Mouse (Mus musculus) G1E (cell line): ENCODE results near the gene Txnrd2. TPM values are rescaled to one million over a fixed set of nuclear protein-coding genes. Genes with fewer than 3 reads are reported as not detected.
A peak's percentile ranks its signal among the peaks of the same experiment; 100 is the strongest.

ENCODE experiments used
- ATAC-seq: 2 replicates; pipeline ENCODE4 v1.8.0; 2016; ENCODE audit warnings: mild to moderate bottlenecking; ENCODE audit not compliant: insufficient number of reproducible peaks, poor library complexity, low FRiP score, severe bottlenecking; ENCODE audit errors: extremely low read depth
- DNase-seq: peaks from one replicate; pipeline ENCODE4 v3.0.0; 2012; ENCODE audit warnings: low spot score
- H3K27me3 ChIP-seq: 2 replicates; pipeline ENCODE4 v1.6.1; 2012; ENCODE audit warnings: mild to moderate bottlenecking, low read length, inconsistent platforms; ENCODE audit not compliant: insufficient read depth
- H3K36me3 ChIP-seq: replicated peaks from 2 replicates; pipeline ENCODE3; 2012; ENCODE audit warnings: mild to moderate bottlenecking, inconsistent platforms
- H3K4me1 ChIP-seq: 2 replicates; pipeline ENCODE4 v1.6.1; 2012; ENCODE audit warnings: low read depth, low read length, inconsistent platforms, mixed read lengths; ENCODE audit not compliant: insufficient read depth
- H3K4me3 ChIP-seq: 2 replicates; pipeline ENCODE4 v1.5.1; 2012; ENCODE audit warnings: low read depth, mild to moderate bottlenecking, inconsistent platforms, low read length, moderate library complexity, mixed read lengths
- H3K9me3 ChIP-seq: replicated peaks from 2 replicates; pipeline ENCODE4 v1.6.1; 2012; ENCODE audit warnings: inconsistent platforms
- CTCF ChIP-seq: IDR thresholded peaks from 2 replicates; pipeline ENCODE4 v1.5.1; 2012; ENCODE audit warnings: low read depth, low read length, inconsistent platforms, mixed read lengths
- GATA1 ChIP-seq: IDR thresholded peaks from 2 replicates; pipeline ENCODE4 v1.6.1; 2012; ENCODE audit warnings: borderline replicate concordance, low read length, inconsistent platforms, mixed read lengths
- GATA2 ChIP-seq: IDR thresholded peaks from 2 replicates; pipeline ENCODE4 v1.6.1; 2012; ENCODE audit warnings: low read depth, low read length, inconsistent platforms, borderline replicate concordance
- POLR2AphosphoS5 ChIP-seq: IDR thresholded peaks from 2 replicates; pipeline ENCODE4 v1.6.1; 2012; ENCODE audit warnings: low read depth, low read length, inconsistent platforms; ENCODE audit not compliant: insufficient replicate concordance
- TAL1 ChIP-seq: conservative IDR thresholded peaks from 2 replicates; pipeline ENCODE4 v1.6.1; 2012; ENCODE audit warnings: low read depth, low read length, inconsistent platforms, mixed read lengths
- polyA plus RNA-seq: library from polyadenylated mRNA; stranded (reverse); fragments of >175 nt; gene quantifications from 2 replicates; pipeline ENCODE4 v1.2.3, GENCODE M21; 2012
- total RNA-seq, 2 experiments: library from RNA; stranded (forward) in 1 of 2; stranded (reverse) in 1 of 2; fragments of 200-1000 nt in 1 of 2; fragments of >200 nt in 1 of 2; fragmentation: Nextera tagmentation in 1 of 2; gene quantifications; 2 replicates each; pipeline ENCODE4 v1.2.3; 2014 to 2017

Gene Txnrd2
- total and polyA plus RNA-seq, 3 experiments = 18.3 to 50.3 (median 18.5) TPM

- Histone ChIP-seq H3K4me3 (no peak overlapping the region), H3K27me3 (no peaks in the 10 kb centered on the region), H3K4me1 (peaks cover 40% of the 10 kb centered on the region), H3K36me3 (peaks cover 92% of the 10 kb centered on the region), H3K9me3 (no peaks in the 10 kb centered on the region)
- no peak for TF ChIP-seq POLR2AphosphoS5
- TF ChIP-seq TAL1 = no peak
- no peak for TF ChIP-seq GATA2
- no peak for DNase-seq
- ATAC-seq = no peak
Measured at GRCm38 (mm10) chr16:18455407-18455806, 29.2 kb downstream of the Txnrd2 start.

GRCm38 (mm10) chr16:18458661-18459060 lies 32.5 kb downstream of the Txnrd2 start:
- Histone ChIP-seq H3K9me3 (no peaks in the 10 kb centered on the region), H3K4me3 (peak overlapping the region; percentile 64; the same call in 1 of the 2 replicates), H3K36me3 (peaks cover 89% of the 10 kb centered on the region), H3K27me3 (no peaks in the 10 kb centered on the region), H3K4me1 (peaks cover 55% of the 10 kb centered on the region)
- no peak for TF ChIP-seq POLR2AphosphoS5
- no peak for TF ChIP-seq CTCF
- TF ChIP-seq GATA2 = no peak
- 0 out of 2 replicates have a peak, but pooled peaks have one; percentile 6 for TF ChIP-seq TAL1
- DNase-seq (no peak), ATAC-seq (no peak)

- H3K27me3 ChIP-seq = no peaks in the 10 kb centered on the region
- DNase-seq = peak; percentile 64
- TF ChIP-seq GATA2 = no peak
- TF ChIP-seq POLR2AphosphoS5 = no peak
- no peak for TF ChIP-seq GATA1
- TF ChIP-seq CTCF = no peak
- TF ChIP-seq TAL1 = no peak
- no peaks in the 10 kb centered on the region for H3K9me3 ChIP-seq
- ATAC-seq = no peak
- peak overlapping the region; percentile 64; the same call in 1 of the 2 replicates for H3K4me3 ChIP-seq
- H3K4me1 ChIP-seq = peaks cover 59% of the 10 kb centered on the region
- peaks cover 88% of the 10 kb centered on the region for H3K36me3 ChIP-seq
Measured at GRCm38 (mm10) chr16:18459335-18459954, 33.3 kb downstream of the Txnrd2 start.

- TF ChIP-seq POLR2AphosphoS5 (no peak), GATA2 (peak; percentile 98; the same call in 1 of the 2 replicates), TAL1 (peak; percentile 69)
- Histone ChIP-seq H3K4me1 (peaks cover 65% of the 10 kb centered on the region), H3K27me3 (no peaks in the 10 kb centered on the region), H3K9me3 (no peaks in the 10 kb centered on the region), H3K36me3 (peaks cover 88% of the 10 kb centered on the region), H3K4me3 (peak overlapping the region; percentile 64; the same call in 1 of the 2 replicates)
- peak; percentile 90 for ATAC-seq
- peak; percentile 91 for DNase-seq
Measured at GRCm38 (mm10) chr16:18459955-18460370, 33.8 kb downstream of the Txnrd2 start.

- H3K4me1 ChIP-seq = peaks cover 64% of the 10 kb centered on the region
- no peak overlapping the region for H3K4me3 ChIP-seq
- H3K36me3 ChIP-seq = peaks cover 88% of the 10 kb centered on the region
- ATAC-seq (no peak), DNase-seq (no peak)
- H3K9me3 ChIP-seq = no peaks in the 10 kb centered on the region
- TF ChIP-seq CTCF (no peak), POLR2AphosphoS5 (no peak), TAL1 (no peak), GATA1 (no peak), GATA2 (no peak)
- no peaks in the 10 kb centered on the region for H3K27me3 ChIP-seq
Measured at GRCm38 (mm10) chr16:18460826-18461225, 34.6 kb downstream of the Txnrd2 start.

- no peak for DNase-seq
- TF ChIP-seq CTCF (no peak), GATA1 (no peak), TAL1 (no peak), GATA2 (no peak), POLR2AphosphoS5 (no peak)
- no peaks in the 10 kb centered on the region for H3K27me3 ChIP-seq
- H3K4me3 ChIP-seq = no peak overlapping the region
- peaks cover 61% of the 10 kb centered on the region for H3K4me1 ChIP-seq
- no peak for ATAC-seq
- peaks cover 87% of the 10 kb centered on the region for H3K36me3 ChIP-seq
- no peaks in the 10 kb centered on the region for H3K9me3 ChIP-seq
Measured at GRCm38 (mm10) chr16:18462031-18462430, 35.8 kb downstream of the Txnrd2 start.
